Mouse (Mus musculus): ENCODE data around the gene Abce1. TPM values are rescaled to one million over a fixed set of nuclear protein-coding genes. Genes with fewer than 3 reads are reported as not detected.
A peak's percentile ranks its signal among the peaks of the same experiment; 100 is the strongest.

The Abce1 gene
- total and polyA plus RNA-seq, 3 experiments: 3.5 to 90.0 (median 74.0) TPM

DNA sequence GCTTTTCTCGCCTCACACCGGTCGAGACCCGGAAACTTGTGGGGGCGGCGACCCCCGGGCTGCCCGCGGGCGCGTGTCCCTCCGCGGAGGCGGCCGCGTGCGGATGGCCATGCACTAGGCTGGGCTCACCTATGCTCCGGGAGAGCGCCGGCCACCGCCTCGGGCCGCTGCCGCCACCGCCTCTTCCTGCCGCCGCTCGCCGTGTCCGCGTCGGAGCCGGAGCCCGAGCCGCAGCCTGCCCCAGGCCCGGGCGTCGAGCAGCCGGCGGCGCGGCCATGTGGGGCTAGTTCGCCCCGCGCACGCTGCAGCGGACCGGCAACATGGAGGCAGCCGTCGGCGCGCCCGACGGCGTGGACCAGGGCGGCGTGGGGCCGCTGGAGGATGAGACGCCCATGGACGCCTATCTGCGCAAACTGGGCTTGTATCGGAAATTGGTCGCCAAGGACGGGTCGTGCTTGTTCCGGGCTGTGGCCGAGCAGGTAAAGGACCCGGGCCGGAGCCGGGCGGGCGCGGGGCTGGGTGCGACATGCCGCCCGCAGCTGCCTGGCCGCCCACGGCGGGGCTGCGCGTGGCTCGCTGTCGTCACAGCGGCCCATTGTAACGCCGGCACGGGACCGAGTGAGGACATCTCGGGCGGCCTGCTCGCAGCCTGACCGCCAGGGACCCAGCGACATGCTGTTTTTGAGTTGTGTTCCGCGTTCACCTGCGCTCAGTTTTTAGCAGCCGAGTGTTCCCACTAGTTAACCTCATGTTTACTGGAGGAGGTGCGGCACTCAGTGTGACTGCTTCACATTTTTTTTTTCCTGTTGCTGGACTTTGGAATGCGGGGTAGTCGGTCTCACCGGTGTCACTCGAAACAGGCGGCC lies 71.7 kb downstream of the Abce1 start, which contains the start of gene Otud4:
Otud4 (plus strand) TSS at position 33 of the 866 bp plus-strand sequence.
- DNase-seq: peak; percentile 79

GRCm38 (mm10) chr8:79638707-79639549 lies 72.6 kb downstream of the Abce1 start:
- DNase-seq: peak; percentile 99

DNA sequence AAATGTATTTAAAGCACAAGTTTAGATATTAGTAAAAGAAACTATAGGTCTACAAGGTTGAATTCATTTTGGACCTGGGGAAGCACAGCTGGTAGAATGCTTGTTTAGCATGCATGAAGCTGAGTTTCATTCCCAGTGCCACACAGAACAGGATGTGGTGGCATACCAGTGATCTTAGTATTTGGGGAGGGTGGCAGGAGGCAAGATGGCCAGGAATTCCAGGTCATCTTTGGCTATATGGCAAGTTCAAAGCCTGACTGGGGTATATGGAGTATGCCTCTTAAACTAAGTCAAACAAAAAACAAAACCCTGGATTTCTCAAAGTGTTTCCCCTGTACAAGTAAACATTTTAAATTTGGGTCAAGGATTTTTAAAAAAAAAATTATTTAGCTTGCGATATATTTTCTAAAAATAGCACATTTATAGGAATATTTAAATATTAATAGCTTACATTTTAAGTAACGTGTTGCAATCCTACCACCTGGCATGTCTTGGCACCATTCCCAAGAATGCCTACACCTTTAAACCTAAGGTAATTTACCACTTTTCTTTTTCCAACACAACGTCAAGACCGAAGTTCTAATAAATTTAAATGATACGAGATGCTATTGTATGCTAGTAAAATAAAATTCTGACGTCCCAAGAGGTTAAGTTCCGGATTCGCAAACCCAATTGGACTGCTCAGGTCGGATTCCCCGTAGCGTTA lies 73.4 kb downstream of the Abce1 start:
- no peak for DNase-seq

GRCm38 (mm10) chr8:79637237-79637636 lies 74.3 kb downstream of the Abce1 start:
- no peak for DNase-seq

DNA sequence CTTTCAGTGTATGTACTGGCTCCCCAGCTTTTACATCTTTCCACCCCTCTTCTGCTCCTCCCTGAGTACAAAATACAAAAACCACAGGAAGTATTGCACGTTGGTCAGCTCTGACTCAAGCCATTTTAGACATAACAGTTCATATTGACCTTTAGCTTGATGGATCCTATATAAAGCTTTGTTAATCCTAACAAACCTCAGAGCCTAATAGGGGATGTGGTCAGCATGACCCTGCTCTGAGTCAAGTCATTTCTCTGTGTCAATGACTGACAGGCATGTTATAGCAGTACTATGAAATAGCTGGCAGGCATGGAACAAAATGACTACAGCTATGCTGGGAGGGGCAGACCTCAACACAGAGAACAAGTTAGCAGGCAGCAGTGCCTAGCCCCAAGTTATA lies 75.4 kb downstream of the Abce1 start:
- no peak for DNase-seq

DNA sequence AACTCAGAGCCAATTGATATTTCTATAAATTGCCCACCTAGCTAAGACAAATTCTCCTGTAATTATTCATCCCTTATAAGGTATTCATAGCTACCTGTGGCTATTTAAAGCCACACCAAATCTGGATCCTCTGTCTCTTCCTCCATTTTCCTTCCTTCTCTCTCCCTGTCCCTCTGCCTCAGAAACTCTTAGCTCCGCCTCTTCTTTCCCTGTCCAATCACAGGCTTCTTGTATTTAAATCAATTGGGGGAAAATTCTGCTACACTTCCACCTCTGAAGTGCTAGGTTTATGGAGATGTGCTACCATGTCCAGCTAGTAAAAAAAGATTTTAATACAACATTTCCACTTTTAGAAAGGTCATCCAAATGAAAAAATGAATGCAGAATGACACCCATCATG lies 76.0 kb downstream of the Abce1 start:
- DNase-seq: no peak

Other genes starting within 250 kb of the Abce1 start
- 10 to 100 TPM; 32.9 to 56.6 TPM for gene Otud4, start 72.1 kb downstream of the Abce1 start, total RNA-seq (2021)
- 12.1 and 16.4 TPM in 2 replicates for gene Otud4, start 72.1 kb downstream of the Abce1 start, polyA plus RNA-seq (2012; rRNA removed)
- gene Anapc10, start 80 bp upstream of the Abce1 start, total RNA-seq (2021): 10 to 100 TPM in 1 of 2 experiments, 1 to 10 TPM in 1; 9.5 to 13.7 TPM
- 0.11 and 0.18 TPM in 2 replicates for gene Anapc10, start 80 bp upstream of the Abce1 start, polyA plus RNA-seq (2012; rRNA removed)

Measured in adrenal gland, adult 2 months (tissue).